ENCODE assay signal across 8 mouse cellular contexts in genomic region chr5:23615586-23616269, GRCm38 (mm10).
DNase-seq lines count a peak whose midpoint lies in the region; ATAC-seq and TF ChIP-seq lines count a peak whose summit lies in the region.

No protein-coding gene starts in this region.

- peak overlapping the region; percentile 62 for H3K4me3 ChIP-seq in liver, adult 2 months (ENCODE audit: insufficient read depth, low read depth, low read length)
- H3K4me3 ChIP-seq in embryonic facial prominence, embryonic 13.5 days, result peak overlapping the region; percentile 51
- peak overlapping the region; percentile 43 for H3K4me3 ChIP-seq in limb, embryonic 11.5 days (ENCODE audit: low read depth, low read length)
- peak overlapping the region; percentile 51 for H3K4me3 ChIP-seq in neural tube, embryonic 15.5 days (replicated peaks)

- peak overlapping the region; percentile 65 for H3K9ac ChIP-seq in liver, adult 2 months (ENCODE audit: low read depth, low read length)
- peak overlapping the region; percentile 70 for H3K9ac ChIP-seq in embryonic facial prominence, embryonic 13.5 days
- peak overlapping the region; percentile 40 for H3K9ac ChIP-seq in limb, embryonic 11.5 days (ENCODE audit: low read length)
- peak overlapping the region; percentile 55 for H3K9ac ChIP-seq in neural tube, embryonic 15.5 days (replicated peaks)

- no peaks in the 10 kb centered on the region for H3K27me3 ChIP-seq in liver, adult 2 months (ENCODE audit: control insufficient read depth, insufficient read depth, low read length)
- no peaks in the 10 kb centered on the region for H3K27me3 ChIP-seq in embryonic facial prominence, embryonic 13.5 days
- H3K27me3 ChIP-seq in limb, embryonic 11.5 days (ENCODE audit: control insufficient read depth, insufficient read depth, low read length), result no peaks in the 10 kb centered on the region
- H3K27me3 ChIP-seq in neural tube, embryonic 15.5 days (replicated peaks), result no peaks in the 10 kb centered on the region

- no peak for TF ChIP-seq CTCF in liver, adult 2 months (IDR thresholded peaks at IDR 0.05; ENCODE audit: low read depth, low read length)

- peak overlapping the region; percentile 70 for H3K4me2 ChIP-seq in embryonic facial prominence, embryonic 13.5 days
- H3K4me2 ChIP-seq in limb, embryonic 11.5 days (ENCODE audit: low read depth, severe bottlenecking), result peak overlapping the region; percentile 43
- H3K4me2 ChIP-seq in neural tube, embryonic 15.5 days, result peak overlapping the region; percentile 55

- H3K36me3 ChIP-seq in liver, adult 2 months (ENCODE audit: control insufficient read depth, insufficient read depth, low read length), result no peaks in the 10 kb centered on the region; the same call in 1 of the 2 replicates
- no peaks in the 10 kb centered on the region; the same call in 1 of the 2 replicates for H3K36me3 ChIP-seq in embryonic facial prominence, embryonic 13.5 days
- H3K36me3 ChIP-seq in limb, embryonic 11.5 days (ENCODE audit: control insufficient read depth, insufficient read depth, low read length), result no peaks in the 10 kb centered on the region
- H3K36me3 ChIP-seq in neural tube, embryonic 15.5 days, result no peaks in the 10 kb centered on the region

- H3K9me3 ChIP-seq in embryonic facial prominence, embryonic 13.5 days, result no peaks in the 10 kb centered on the region
- no peaks in the 10 kb centered on the region for H3K9me3 ChIP-seq in limb, embryonic 11.5 days (ENCODE audit: control insufficient read depth, low read length)
- no peaks in the 10 kb centered on the region for H3K9me3 ChIP-seq in neural tube, embryonic 15.5 days (replicated peaks)

- no peak for TF ChIP-seq POLR2A in liver, adult 2 months (IDR thresholded peaks at IDR 0.05; ENCODE audit: extremely low read depth, insufficient read depth, low read length)

- H3K27ac ChIP-seq in liver, adult 2 months (replicated peaks; ENCODE audit: insufficient read depth, low read depth, low read length), result peak overlapping the region; percentile 83
- H3K27ac ChIP-seq in embryonic facial prominence, embryonic 13.5 days, result peak overlapping the region; percentile 88
- 0 out of 2 replicates have a peak overlapping the region, but pooled peaks have one; percentile 4 for H3K27ac ChIP-seq in limb, embryonic 11.5 days (replicated peaks; ENCODE audit: low read depth, low read length)
- peak overlapping the region; percentile 81 for H3K27ac ChIP-seq in neural tube, embryonic 15.5 days (replicated peaks)

- peaks cover 13% of the 10 kb centered on the region; the same call in 1 of the 2 replicates for H3K79me2 ChIP-seq in liver, adult 2 months (ENCODE audit: control insufficient read depth, insufficient read depth, low read length)

- WGBS in liver, adult 2 months, result 7% methylated on average over 5 of the region's 5 CpGs
- WGBS in embryonic facial prominence, embryonic 13.5 days, result 18% methylated on average over 5 of the region's 5 CpGs
- WGBS in limb, embryonic 11.5 days, result 67% methylated on average over 5 of the region's 5 CpGs
- 27% methylated on average over 5 of the region's 5 CpGs for WGBS in neural tube, embryonic 15.5 days

- ATAC-seq in embryonic facial prominence, embryonic 13.5 days (ENCODE audit: insufficient number of reproducible peaks, insufficient read depth, low FRiP score, low TSS enrichment, low read depth), result no peak
- ATAC-seq in limb, embryonic 11.5 days (ENCODE audit: insufficient number of reproducible peaks, low FRiP score, low TSS enrichment, low read depth), result no peak; the same call in 1 of the 2 replicates
- ATAC-seq in neural tube, embryonic 15.5 days (ENCODE audit: low FRiP score), result peak; percentile 67; the same call in 1 of the 2 replicates

- DNase-seq in liver, adult 2 months (ENCODE audit: extremely low read depth, low read depth, low spot score), result peak; percentile 77
- no peak for DNase-seq in liver
- no peak for DNase-seq in limb, embryonic 11.5 days (ENCODE audit: low spot score)
- no peak for DNase-seq in thymus, postnatal 25 days
- DNase-seq in urinary bladder, postnatal 25 days (ENCODE audit: low spot score), result no peak
- DNase-seq in gastrocnemius, postnatal 10 days, result no peak

- H3K4me1 ChIP-seq in liver, adult 2 months (ENCODE audit: control insufficient read depth, insufficient read depth, low read length), result peaks cover 5% of the 10 kb centered on the region
- H3K4me1 ChIP-seq in embryonic facial prominence, embryonic 13.5 days, result peaks cover 9% of the 10 kb centered on the region
- H3K4me1 ChIP-seq in limb, embryonic 11.5 days (ENCODE audit: control insufficient read depth, insufficient read depth, low read length), result no peaks in the 10 kb centered on the region
- peaks cover 18% of the 10 kb centered on the region for H3K4me1 ChIP-seq in neural tube, embryonic 15.5 days

Comparison
In these comparisons a context has a peak if more than half of its experiments do, and no peak if none do; other contexts are left out.
1. H3K27ac ChIP-seq: peak in every context shown above with its lines; median percentile 88 in embryonic facial prominence, embryonic 13.5 days; 83 in liver, adult 2 months; 81 in neural tube, embryonic 15.5 days; 4 in limb, embryonic 11.5 days.